15 mouse cellular contexts compared by ENCODE assay signal in the genomic region with DNA sequence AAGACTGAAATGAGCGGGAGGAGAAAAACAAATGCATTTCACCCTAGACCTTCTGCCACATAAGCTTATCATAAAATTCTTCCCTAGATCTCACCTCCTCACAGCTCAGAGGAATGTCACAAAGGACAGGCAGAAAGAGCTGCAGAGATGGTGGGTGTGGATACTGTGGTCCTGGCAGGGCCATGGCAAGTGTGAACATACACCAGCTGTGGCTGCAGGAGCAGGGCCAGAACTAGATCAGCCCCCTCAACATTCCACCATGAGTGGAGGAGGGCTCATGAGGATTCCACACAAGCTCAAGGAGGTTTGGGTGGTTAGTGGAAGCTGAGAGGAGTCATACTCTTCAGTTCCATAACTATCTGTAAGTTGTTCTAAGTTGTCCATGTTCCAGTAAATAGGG.
"Had no signal": no experiment of that assay in that cellular context is flagged by ENCODE, and none has a peak within 500 bp of the region (broad histone marks: within the 10 kb centered on the region; RNA-seq: fewer than 3 reads in every experiment).

No protein-coding gene starts in this region.

- DNase-seq: kidney, adult 8-10 months; thymus, adult 2 months; thymus, postnatal 25 days had no signal

- H3K4me3 ChIP-seq: left cerebral cortex, adult 2 months; limb, embryonic 10.5 days; liver, embryonic 15.5 days; megakaryocyte, embryonic 14.5 days; midbrain, embryonic 15.5 days; neural tube, embryonic 12.5 days had no signal

- H3K4me2 ChIP-seq: liver, embryonic 11.5 days; liver, embryonic 15.5 days; midbrain, embryonic 11.5 days; midbrain, embryonic 15.5 days; neural tube, embryonic 12.5 days had no signal

- H3K9me3 ChIP-seq: limb, embryonic 10.5 days; liver, embryonic 15.5 days; megakaryocyte, embryonic 14.5 days; midbrain, embryonic 15.5 days; neural tube, embryonic 12.5 days had no signal

- H3K4me1 ChIP-seq: liver, embryonic 15.5 days; megakaryocyte, embryonic 14.5 days; midbrain, embryonic 15.5 days; neural tube, embryonic 12.5 days had no signal

- H3K9ac ChIP-seq: liver, embryonic 15.5 days; midbrain, embryonic 15.5 days; neural tube, embryonic 12.5 days had no signal

- H3K36me3 ChIP-seq: limb, embryonic 10.5 days; liver, embryonic 15.5 days; midbrain, embryonic 15.5 days; neural tube, embryonic 12.5 days had no signal

- H3K27me3 ChIP-seq: liver, embryonic 15.5 days; megakaryocyte, embryonic 14.5 days; midbrain, embryonic 15.5 days; neural tube, embryonic 12.5 days had no signal

- H3K27ac ChIP-seq: kidney, postnatal 0 days; left cerebral cortex, adult 2 months; limb, embryonic 10.5 days; liver, embryonic 15.5 days; macrophage; midbrain, embryonic 15.5 days; neural tube, embryonic 12.5 days had no signal

- ATAC-seq: inflammation-experienced regulatory T-cells, adult 6 months; intestine, postnatal 0 days; midbrain, embryonic 15.5 days had no signal
